Mouse (Mus musculus) olfactory bulb, adult 2 months (tissue): ENCODE measurements around the gene Eng.

Experiments used
- CTCF ChIP-seq: fragments of 200-500 bp; IDR thresholded peaks from 2 replicates; pipeline ENCODE4 v1.5.1; 2012; ENCODE audit warnings: low read depth, mild to moderate bottlenecking, low read length, moderate library complexity; ENCODE audit not compliant: insufficient read depth
- POLR2A ChIP-seq: fragments of 200-500 bp; IDR thresholded peaks from 2 replicates; pipeline ENCODE4 v1.6.1; 2012; ENCODE audit warnings: mild to moderate bottlenecking, low read depth, low read length, moderate library complexity; ENCODE audit not compliant: insufficient read depth

GRCm38 (mm10) chr2:32730854-32731253 is 84.5 kb downstream of the Eng start:
- TF ChIP-seq CTCF (no peak), POLR2A (no peak)
